Mouse (Mus musculus) midbrain, postnatal 0 days (tissue): ENCODE results near the gene Trim25. TPM values are rescaled to one million over a fixed set of nuclear protein-coding genes. Genes with fewer than 3 reads are reported as not detected.
A peak's percentile ranks its signal among the peaks of the same experiment; 100 is the strongest.
"Not testable (repeated sequence)": the region's sequence is repeated elsewhere in the genome, so short reads cannot be mapped to it uniquely, and the experiment has no call there.

ENCODE experiments used
- ATAC-seq: fragments of 200-750 bp; cut with Nextera tagmentation; 2 replicates; pipeline ENCODE4 v1.8.0; 2017; ENCODE audit warnings: moderate number of reproducible peaks, mild to moderate bottlenecking, moderate TSS enrichment, moderate library complexity; ENCODE audit not compliant: low FRiP score
- DNase-seq: peaks from one replicate; pipeline ENCODE4 v3.0.0-alpha.2; 2015; ENCODE audit warnings: low spot score
- H3K27ac ChIP-seq: fragments of 300-500 bp; sonication (generic); 2 replicates; pipeline ENCODE4 v1.5.1; 2014; ENCODE audit warnings: low read depth, mild to moderate bottlenecking, low read length, mixed read lengths
- H3K27me3 ChIP-seq: fragments of 300-500 bp; sonication (generic); 2 replicates; pipeline ENCODE4 v1.6.1; 2014; ENCODE audit warnings: low read length, control low read depth, mixed read lengths; ENCODE audit not compliant: insufficient read depth
- H3K36me3 ChIP-seq: fragments of 300-500 bp; sonication (generic); 2 replicates; pipeline ENCODE4 v1.6.1; 2014; ENCODE audit warnings: low read length, control low read depth, mixed read lengths; ENCODE audit not compliant: insufficient read depth
- H3K4me1 ChIP-seq: fragments of 300-500 bp; sonication (generic); 2 replicates; pipeline ENCODE4 v1.6.1; 2014; ENCODE audit warnings: mild to moderate bottlenecking, control low read depth, antibody characterized with exemption, low read length, mixed read lengths; ENCODE audit not compliant: insufficient read depth
- H3K4me2 ChIP-seq: fragments of 300-500 bp; sonication (generic); 2 replicates; pipeline ENCODE4 v1.6.1; 2014; ENCODE audit warnings: low read depth, mild to moderate bottlenecking, low read length, mixed read lengths; ENCODE audit not compliant: poor library complexity, severe bottlenecking
- H3K4me3 ChIP-seq: fragments of 300-500 bp; sonication (generic); 2 replicates; pipeline ENCODE4 v1.5.1; 2014; ENCODE audit warnings: low read depth, mild to moderate bottlenecking, low read length, moderate library complexity
- H3K9ac ChIP-seq: fragments of 300-500 bp; sonication (generic); replicated peaks from 2 replicates; pipeline ENCODE4 v1.6.1; 2014; ENCODE audit warnings: mild to moderate bottlenecking, low read length, moderate library complexity, mixed read lengths; ENCODE audit not compliant: poor library complexity, severe bottlenecking
- H3K9me3 ChIP-seq: fragments of 300-500 bp; sonication (generic); 2 replicates; pipeline ENCODE4 v1.6.1; 2016; ENCODE audit warnings: low read length, control low read depth
- CTCF ChIP-seq: IDR thresholded peaks from 2 replicates; pipeline ENCODE4 v1.5.1; 2016; ENCODE audit warnings: antibody characterized with exemption, mild to moderate bottlenecking
- WGBS: fragments of 180-500 bp; shearing (Covaris S2); extraction: QIAGEN DNeasy Blood & Tissue Kit; methylation state at CpG from one replicate; pipeline ENCODE4 v1.1.7; 2014; 5-methylcytosine and 5-hydroxymethylcytosine counted together
- polyA plus RNA-seq: library from polyadenylated mRNA; unstranded; fragments of >200 nt; fragmentation: Nextera tagmentation; extraction: Ambion mirVana; gene quantifications from 2 replicates; pipeline ENCODE4 v1.2.1, GENCODE M21; 2015
- total RNA-seq: library from RNA; depleted of rRNA; stranded (reverse); fragments of >200 nt; gene quantifications from 2 replicates; pipeline ENCODE4 v1.2.3, GENCODE M21; 2014

Trim25 gene
- total and polyA plus RNA-seq, 2 experiments from 2014 or later, result 2.0 to 4.3 TPM

DNA sequence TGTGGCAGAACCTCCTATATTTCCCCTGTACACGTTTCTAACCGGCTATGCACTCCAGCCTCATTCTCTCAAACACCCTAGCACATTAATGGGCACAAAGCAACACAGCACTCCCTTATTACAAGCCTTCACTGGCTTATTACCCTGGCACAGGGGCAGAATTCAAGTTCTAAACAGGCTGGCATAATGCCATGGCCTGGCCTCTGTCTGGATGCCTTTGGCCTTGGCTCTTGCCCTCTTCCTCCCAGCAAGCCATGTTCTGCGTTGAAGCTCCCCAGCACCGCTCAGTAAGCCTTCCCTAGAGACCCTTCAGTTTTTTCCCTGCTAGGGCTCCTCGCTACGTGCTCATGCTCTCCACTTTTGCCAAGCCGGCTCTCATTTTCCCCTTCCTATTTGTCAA, 43.9 kb downstream of the Trim25 start:
- Histone ChIP-seq H3K4me1 (no peaks in the 10 kb centered on the region), H3K27me3 (no peaks in the 10 kb centered on the region), H3K27ac (no peak overlapping the region), H3K4me2 (no peak overlapping the region), H3K9me3 (no peaks in the 10 kb centered on the region), H3K36me3 (peaks cover 53% of the 10 kb centered on the region), H3K4me3 (no peak overlapping the region), H3K9ac (no peak overlapping the region)
- 82% methylated on average over 7 of the region's 7 CpGs for WGBS
- DNase-seq (no peak), ATAC-seq (no peak)
- TF ChIP-seq CTCF, result no peak

DNA sequence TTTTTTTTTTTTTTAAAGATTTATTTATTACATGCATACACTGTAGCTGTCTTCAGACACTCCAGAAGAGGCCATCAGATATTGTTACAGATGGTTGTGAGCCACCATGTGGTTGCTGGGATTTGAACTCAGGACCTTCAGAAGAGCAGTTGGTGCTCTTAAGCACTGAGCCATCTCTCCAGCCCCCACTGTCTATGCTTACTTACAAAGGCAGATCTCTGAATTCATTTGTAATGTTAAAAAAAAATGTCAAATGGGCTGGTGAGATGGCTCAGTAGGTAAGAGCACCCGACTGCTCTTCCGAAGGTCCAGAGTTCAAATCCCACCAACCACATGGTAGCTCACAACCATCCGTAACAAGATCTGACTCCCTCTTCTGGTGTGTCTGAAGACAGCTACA, 46.3 kb downstream of the Trim25 start:
- not testable (repeated sequence) for H3K9me3 ChIP-seq, DNase-seq, H3K9ac ChIP-seq, H3K27me3 ChIP-seq, H3K4me1 ChIP-seq, H3K4me2 ChIP-seq, H3K4me3 ChIP-seq, H3K27ac ChIP-seq, ATAC-seq
- peaks cover 44% of the 10 kb centered on the region for H3K36me3 ChIP-seq
- WGBS, result 98% methylated on average over 3 of the region's 3 CpGs

DNA sequence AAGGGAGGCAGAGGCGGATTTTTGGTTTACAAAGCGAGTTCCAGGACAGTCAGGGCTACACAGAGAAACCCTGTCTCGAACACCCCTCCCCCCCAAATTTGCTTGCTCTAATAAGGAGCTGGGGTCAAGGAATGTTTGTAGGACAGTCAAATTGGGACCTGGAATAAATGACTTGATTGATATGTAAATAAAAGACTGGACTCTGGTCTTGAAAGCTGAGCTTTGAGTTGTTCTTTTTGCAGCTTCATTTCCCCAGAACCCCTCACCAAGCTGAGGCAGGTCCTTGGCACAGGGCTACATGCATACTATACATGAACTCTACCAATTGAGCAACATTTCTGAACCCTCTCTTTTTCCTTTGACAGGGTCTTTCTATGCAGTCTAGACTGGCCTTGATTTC, 46.8 kb downstream of the Trim25 start:
- Histone ChIP-seq H3K4me3 (no peak overlapping the region), H3K36me3 (peaks cover 46% of the 10 kb centered on the region), H3K27ac (no peak overlapping the region), H3K4me2 (no peak overlapping the region), H3K9ac (no peak overlapping the region), H3K4me1 (no peaks in the 10 kb centered on the region), H3K9me3 (no peaks in the 10 kb centered on the region), H3K27me3 (no peaks in the 10 kb centered on the region)
- ATAC-seq (no peak), DNase-seq (no peak)
- no peak for TF ChIP-seq CTCF
- 89% methylated on average over 3 of the region's 3 CpGs for WGBS

DNA sequence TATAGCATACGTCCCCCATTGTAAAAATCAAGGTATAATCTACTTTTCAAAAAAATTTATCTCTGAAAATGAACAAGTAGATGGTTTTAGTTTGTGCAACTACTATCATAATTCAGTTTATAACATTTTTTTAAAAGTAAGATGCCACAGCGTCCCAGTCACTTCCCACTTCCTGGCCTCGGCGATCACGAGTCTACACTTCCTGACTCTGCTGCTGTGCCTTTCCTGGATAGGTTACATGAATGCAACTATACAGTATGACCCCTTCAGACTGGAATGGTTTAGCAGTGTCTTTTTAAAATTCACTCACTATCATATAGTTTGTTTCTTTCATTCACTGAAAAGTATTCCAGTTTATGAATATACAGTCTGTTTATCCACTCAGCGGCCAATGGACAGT, 52.6 kb downstream of the Trim25 start:
- Histone ChIP-seq H3K9ac (no peak overlapping the region), H3K27ac (no peak overlapping the region), H3K9me3 (no peaks in the 10 kb centered on the region), H3K4me1 (peaks cover 9% of the 10 kb centered on the region; the same call in 1 of the 2 replicates), H3K4me3 (no peak overlapping the region), H3K4me2 (no peak overlapping the region), H3K36me3 (peaks cover 35% of the 10 kb centered on the region), H3K27me3 (no peaks in the 10 kb centered on the region)
- ATAC-seq (no peak), DNase-seq (no peak)
- TF ChIP-seq CTCF, result no peak
- WGBS, result 94% methylated on average over 6 of the region's 6 CpGs

DNA sequence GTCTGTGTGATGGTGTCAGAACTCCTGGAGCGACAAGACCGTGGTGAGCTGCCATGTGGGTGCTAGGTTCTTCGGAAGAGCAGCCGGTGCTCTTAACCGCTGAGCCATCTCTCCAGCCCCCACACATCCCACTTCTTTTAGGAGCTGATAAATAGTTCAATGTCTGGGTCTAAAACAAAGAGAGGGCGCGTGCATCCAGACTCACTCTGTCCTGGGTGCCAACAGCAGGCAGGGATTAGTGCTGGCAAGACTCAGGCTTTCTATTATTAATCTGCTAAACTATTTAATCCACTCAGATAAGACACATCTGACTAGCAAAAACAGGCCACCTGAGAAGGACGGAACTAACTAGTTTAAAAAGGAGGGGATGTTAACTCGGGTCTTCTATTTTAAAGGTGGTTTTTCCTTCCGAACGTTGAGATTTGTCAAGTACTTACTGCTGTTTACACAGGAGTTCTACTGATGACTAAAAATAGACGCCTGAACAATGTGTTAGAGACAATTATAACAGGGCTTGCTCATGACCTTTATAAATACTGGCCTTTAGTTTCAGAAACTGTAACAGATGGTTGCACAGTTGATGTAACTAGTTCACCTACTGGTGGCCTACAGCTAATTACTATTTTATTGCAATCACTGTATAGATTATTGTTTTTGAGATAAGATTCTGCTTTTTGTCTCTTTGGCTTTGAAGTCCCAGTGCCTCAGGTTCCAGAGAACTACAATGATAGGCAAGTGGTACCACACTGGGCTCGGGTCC, 56.9 kb downstream of the Trim25 start:
- ATAC-seq, result no peak
- H3K4me1 ChIP-seq, result peaks cover 27% of the 10 kb centered on the region
- no peak overlapping the region for H3K4me3 ChIP-seq
- DNase-seq, result no peak
- no peak for TF ChIP-seq CTCF
- 66% methylated on average over 13 of the region's 13 CpGs for WGBS
- H3K4me2 ChIP-seq, result no peak overlapping the region; the same call in 1 of the 2 replicates
- no peak overlapping the region for H3K27ac ChIP-seq
- no peak overlapping the region for H3K9ac ChIP-seq
- H3K36me3 ChIP-seq, result peaks cover 13% of the 10 kb centered on the region
- no peaks in the 10 kb centered on the region for H3K27me3 ChIP-seq
- no peaks in the 10 kb centered on the region for H3K9me3 ChIP-seq

DNA sequence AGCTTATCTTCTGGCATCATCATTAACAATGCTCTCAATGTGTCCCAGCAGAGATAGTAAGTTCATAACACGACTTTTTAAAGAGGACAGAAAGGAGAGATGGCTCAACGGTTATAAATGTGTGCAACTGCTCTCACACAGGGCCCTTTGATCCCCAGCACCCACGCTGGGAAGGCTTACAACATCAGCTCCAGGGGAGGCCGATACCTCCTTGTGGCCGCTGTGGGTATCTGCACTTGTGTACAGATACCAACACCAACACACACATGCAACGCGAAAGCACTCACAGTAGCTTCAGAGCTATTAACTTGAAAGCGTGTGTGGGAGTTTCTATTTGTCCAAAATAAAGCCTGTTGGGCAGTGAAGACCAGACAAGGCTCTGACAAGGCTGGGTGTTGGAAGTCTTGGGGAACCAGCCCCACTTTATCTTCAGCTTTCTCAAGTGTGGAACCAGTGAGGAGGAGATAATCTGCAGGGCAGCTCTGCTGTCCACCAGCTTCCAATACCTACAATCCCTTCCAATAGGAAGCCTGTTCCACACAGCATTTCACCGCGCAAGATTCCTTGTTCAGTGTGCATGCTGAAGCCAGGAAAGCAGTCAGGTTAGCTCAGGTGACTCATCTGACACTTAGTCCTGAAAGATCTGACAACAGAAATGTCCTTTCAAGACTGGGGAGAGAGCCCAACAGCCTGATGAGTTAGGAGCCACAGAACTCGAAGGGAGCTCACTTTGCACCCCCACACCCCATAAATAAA, 59.5 kb downstream of the Trim25 start:
- peak overlapping the region; percentile 88 for H3K4me2 ChIP-seq
- peaks cover 27% of the 10 kb centered on the region for H3K4me1 ChIP-seq
- peak; percentile 59 for TF ChIP-seq CTCF
- no peaks in the 10 kb centered on the region for H3K27me3 ChIP-seq
- ATAC-seq (no peak), DNase-seq (no peak)
- no peaks in the 10 kb centered on the region for H3K9me3 ChIP-seq
- H3K4me3 ChIP-seq, result peak overlapping the region; percentile 93
- H3K27ac ChIP-seq, result no peak overlapping the region
- peak overlapping the region; percentile 97; the same call in 1 of the 2 replicates for H3K9ac ChIP-seq
- 71% methylated on average over 11 of the region's 11 CpGs for WGBS
- peaks cover 4% of the 10 kb centered on the region; the same call in 1 of the 2 replicates for H3K36me3 ChIP-seq
